Mouse (Mus musculus): Measurements from ENCODE around the gene Prl3d3.

GRCm38 (mm10) chr13:27196359-27196758 lies 39.8 kb downstream of the Prl3d3 start, which contains the start of gene Prl3c1:
- TF ChIP-seq MAX (IDR thresholded peaks at IDR 0.05; ENCODE audit: low read length) = no peak
- TF ChIP-seq ZMIZ1 (IDR thresholded peaks at IDR 0.05; ENCODE audit: low read depth, low read length) = no peak
- TF ChIP-seq MAFK (IDR thresholded peaks at IDR 0.05; ENCODE audit: insufficient replicate concordance, low read length) = no peak
- no peak for TF ChIP-seq RCOR1 (conservative IDR thresholded peaks at IDR 0.05; ENCODE audit: low read depth, low read length)
- no peak for TF ChIP-seq CTCF (conservative IDR thresholded peaks at IDR 0.05 in 1 of 2, IDR thresholded peaks at IDR 0.05 in 1 of 2; ENCODE audit: low read depth in 2 of 2, low read length in 2 of 2)
- TF ChIP-seq ZNF384 (IDR thresholded peaks at IDR 0.05; ENCODE audit: low read depth, low read length) = no peak
- no peak for TF ChIP-seq ZC3H11A (IDR thresholded peaks at IDR 0.05; ENCODE audit: low read depth, low read length)
- TF ChIP-seq TCF12 (IDR thresholded peaks at IDR 0.05; ENCODE audit: low read depth, low read length) = no peak
- TF ChIP-seq POLR2A (IDR thresholded peaks at IDR 0.05; ENCODE audit: low read depth, low read length) = no peak
- TF ChIP-seq GABPA (IDR thresholded peaks at IDR 0.05; ENCODE audit: insufficient replicate concordance, low read depth, low read length) = no peak
- TF ChIP-seq EP300 (IDR thresholded peaks at IDR 0.05; ENCODE audit: low read length) = no peak
- no peak for TF ChIP-seq MXI1 (IDR thresholded peaks at IDR 0.05; ENCODE audit: low read depth, low read length)
- TF ChIP-seq MYC (IDR thresholded peaks at IDR 0.05; ENCODE audit: low read depth, low read length) = no peak

Data from CH12.LX (cell line).